Mouse (Mus musculus) ES-E14 (cell line): ENCODE data around the gene Kcnk2. TPM values are rescaled to one million over a fixed set of nuclear protein-coding genes. Genes with fewer than 3 reads are reported as not detected.

ENCODE experiments used
- DNase-seq: peaks from one replicate; pipeline ENCODE4 v3.0.0-alpha.2; 2013; ENCODE audit warnings: low read depth, low spot score
- H3K27ac ChIP-seq: 2 replicates; pipeline ENCODE4 v1.5.1; 2012; ENCODE audit warnings: low read depth, mild to moderate bottlenecking, low read length, moderate library complexity, mixed read lengths; ENCODE audit not compliant: poor library complexity, insufficient read depth, severe bottlenecking
- H3K36me3 ChIP-seq: 2 replicates; pipeline ENCODE4 v1.6.1; 2012; ENCODE audit warnings: mild to moderate bottlenecking, low read length, moderate library complexity, mixed read lengths; ENCODE audit not compliant: control insufficient read depth, poor library complexity, insufficient read depth, severe bottlenecking
- H3K4me1 ChIP-seq, 2 experiments: fragments of 150-350 bp in 1 of 2; sonication (generic) in 1 of 2; 2 replicates each; pipeline ENCODE4 v1.6.1; 2012; ENCODE audit warnings: low read length in 2 of 2, mild to moderate bottlenecking in 1 of 2, mixed read lengths in 1 of 2; ENCODE audit not compliant: control insufficient read depth in 2 of 2, insufficient read depth in 2 of 2, poor library complexity in 1 of 2
- H3K4me3 ChIP-seq, 2 experiments: fragments of 150-350 bp in 1 of 2; sonication (generic) in 1 of 2; 2 replicates each; pipeline ENCODE4 v1.5.1; 2012; ENCODE audit warnings: low read length in 2 of 2, low read depth in 1 of 2, mild to moderate bottlenecking in 1 of 2, mixed read lengths in 1 of 2; ENCODE audit not compliant: insufficient read depth in 1 of 2, poor library complexity in 1 of 2, severe bottlenecking in 1 of 2
- H3K9ac ChIP-seq: 2 replicates; pipeline ENCODE4 v1.6.1; 2012; ENCODE audit warnings: low read depth, mild to moderate bottlenecking, low read length, mixed read lengths; ENCODE audit not compliant: poor library complexity, insufficient read depth, severe bottlenecking
- H3K9me3 ChIP-seq: fragments of 150-350 bp; sonication (generic); 2 replicates; pipeline ENCODE4 v1.6.1; 2012; ENCODE audit warnings: low read depth, mild to moderate bottlenecking, low read length; ENCODE audit not compliant: control insufficient read depth, insufficient read depth
- CHD2 ChIP-seq: IDR thresholded peaks from 2 replicates; pipeline ENCODE4 v1.6.1; 2014; ENCODE audit warnings: mild to moderate bottlenecking, low read depth, low read length, inconsistent platforms
- HCFC1 ChIP-seq: IDR thresholded peaks from 2 replicates; pipeline ENCODE4 v1.6.1; 2012; ENCODE audit warnings: low read length, inconsistent platforms, borderline replicate concordance; ENCODE audit not compliant: insufficient read depth
- MAFK ChIP-seq: IDR thresholded peaks from 2 replicates; pipeline ENCODE4 v1.6.1; 2014; ENCODE audit warnings: mild to moderate bottlenecking, low read depth, low read length, inconsistent platforms; ENCODE audit not compliant: insufficient read depth
- ZC3H11A ChIP-seq: IDR thresholded peaks from 2 replicates; pipeline ENCODE4 v1.6.1; 2012; ENCODE audit warnings: low read depth, mild to moderate bottlenecking, inconsistent platforms, low read length, borderline replicate concordance
- ZNF384 ChIP-seq: IDR thresholded peaks from 2 replicates; pipeline ENCODE4 v1.6.1; 2012; ENCODE audit warnings: low read depth, low read length, inconsistent platforms
- in situ Hi-C, 2 experiments: fragments of 600-800 bp; cut with MboI; formaldehyde crosslinking; loops; one replicate each; pipeline ENCODE4 v1.15.1; 2025; ENCODE audit warnings: low sequenced_read_pairs in 2 of 2, inconsistent platforms in 1 of 2; ENCODE audit not compliant: unreplicated experiment in 2 of 2
- total RNA-seq: library from RNA; depleted of rRNA; stranded (reverse); fragments of 300-350 nt; gene quantifications from 2 replicates; pipeline ENCODE4 v1.2.3, GENCODE M21; 2012

Gene Kcnk2
- total RNA-seq, 1 experiment: 0.94 TPM

DNA sequence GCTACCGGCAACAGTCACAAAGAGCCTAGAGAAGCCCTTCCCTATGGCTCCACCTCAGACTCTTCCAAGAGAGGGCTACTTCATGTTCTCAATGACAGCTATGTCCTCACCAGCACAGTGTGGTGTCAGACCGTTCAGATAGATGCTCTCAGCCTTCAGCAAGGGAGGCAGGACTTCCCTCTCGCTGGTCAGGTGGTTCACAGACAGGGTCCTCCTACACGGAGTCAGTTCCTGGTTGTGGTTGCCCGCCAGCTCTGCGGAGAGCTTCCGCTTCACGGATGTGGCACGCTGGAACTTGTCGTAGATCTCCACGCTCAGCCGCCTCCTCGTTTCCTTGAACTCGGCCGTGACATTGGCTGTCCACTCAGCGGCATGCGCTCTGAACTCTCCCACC, 192.4 kb downstream of the Kcnk2 start:
- Histone ChIP-seq H3K9ac (no peak overlapping the region), H3K9me3 (no peaks in the 10 kb centered on the region), H3K36me3 (no peaks in the 10 kb centered on the region), H3K4me3 (no peak overlapping the region), H3K27ac (no peak overlapping the region), H3K4me1 (no peaks in the 10 kb centered on the region)
- in situ Hi-C loops: no loop called here
- no peak for DNase-seq
- TF ChIP-seq CHD2 (no peak), ZNF384 (no peak), ZC3H11A (no peak), HCFC1 (no peak), MAFK (no peak)

DNA sequence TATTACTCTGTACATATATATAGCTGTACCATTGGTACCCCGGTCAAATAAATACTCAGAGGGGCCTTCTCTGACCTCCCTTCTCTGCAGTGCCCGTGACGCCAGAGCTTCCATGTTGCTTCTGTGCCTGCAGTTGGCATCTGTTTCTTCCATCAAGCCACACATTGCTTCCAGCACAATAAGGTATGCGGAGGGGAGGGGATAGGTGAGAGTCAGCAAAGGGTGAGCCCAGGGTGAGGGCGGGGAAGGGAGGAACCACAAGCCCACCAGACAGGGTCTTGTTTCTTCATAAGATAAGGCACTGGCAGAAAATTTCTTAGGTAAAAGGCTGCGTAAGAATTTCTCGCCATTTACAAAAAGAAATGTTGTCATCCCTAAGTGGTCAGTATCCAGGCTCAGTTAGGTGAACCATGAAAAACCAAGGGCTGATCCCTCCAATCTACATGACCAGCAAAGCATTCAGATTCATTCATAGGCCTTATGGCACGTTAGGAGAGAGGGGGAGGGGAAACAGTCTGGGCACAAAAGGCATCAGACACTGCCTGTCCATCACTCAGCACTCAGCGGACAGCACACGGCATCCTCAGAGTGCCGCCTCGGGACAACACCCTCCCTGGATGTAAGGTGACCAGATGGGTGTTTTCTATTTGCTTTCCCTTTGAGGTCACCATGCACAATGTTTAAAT, 192.9 kb downstream of the Kcnk2 start:
- in situ Hi-C loops: no loop called here
- H3K27ac ChIP-seq: no peak overlapping the region

DNA sequence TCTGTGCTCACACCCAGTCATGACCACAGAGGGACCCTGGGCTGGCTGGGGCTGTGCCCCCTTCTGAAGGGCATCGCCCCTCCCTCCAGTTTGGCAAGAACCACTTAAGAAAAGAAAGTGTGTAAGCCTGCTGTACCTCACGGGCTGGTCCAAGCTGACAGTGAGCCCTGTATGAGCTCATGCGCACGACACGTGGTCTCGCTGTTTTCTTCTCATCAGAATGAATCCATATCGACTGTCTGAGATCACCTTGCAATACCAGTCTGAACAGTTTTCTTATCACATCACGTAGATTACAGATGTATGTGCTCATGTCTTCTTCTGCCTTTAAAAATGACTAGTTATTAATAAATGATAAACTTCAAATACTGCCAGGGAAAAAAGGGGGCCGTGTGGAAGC, 193.5 kb downstream of the Kcnk2 start:
- no peak overlapping the region for H3K9ac ChIP-seq
- in situ Hi-C loops: no loop called here
- no peaks in the 10 kb centered on the region for H3K9me3 ChIP-seq
- no peak overlapping the region for H3K4me3 ChIP-seq
- TF ChIP-seq ZC3H11A (no peak), MAFK (no peak), CHD2 (no peak), ZNF384 (no peak), HCFC1 (no peak)
- DNase-seq: no peak
- no peaks in the 10 kb centered on the region for H3K36me3 ChIP-seq
- no peaks in the 10 kb centered on the region for H3K4me1 ChIP-seq
- H3K27ac ChIP-seq: no peak overlapping the region

More for the DNA sequence above, 192.9 kb downstream of the Kcnk2 start:
- H3K4me3 ChIP-seq: no peak overlapping the region
- DNase-seq: no peak
- H3K9ac ChIP-seq: no peak overlapping the region
- no peaks in the 10 kb centered on the region for H3K4me1 ChIP-seq
- no peaks in the 10 kb centered on the region for H3K9me3 ChIP-seq
- TF ChIP-seq ZNF384 (no peak), HCFC1 (no peak), CHD2 (no peak)
- H3K36me3 ChIP-seq: no peaks in the 10 kb centered on the region

DNA sequence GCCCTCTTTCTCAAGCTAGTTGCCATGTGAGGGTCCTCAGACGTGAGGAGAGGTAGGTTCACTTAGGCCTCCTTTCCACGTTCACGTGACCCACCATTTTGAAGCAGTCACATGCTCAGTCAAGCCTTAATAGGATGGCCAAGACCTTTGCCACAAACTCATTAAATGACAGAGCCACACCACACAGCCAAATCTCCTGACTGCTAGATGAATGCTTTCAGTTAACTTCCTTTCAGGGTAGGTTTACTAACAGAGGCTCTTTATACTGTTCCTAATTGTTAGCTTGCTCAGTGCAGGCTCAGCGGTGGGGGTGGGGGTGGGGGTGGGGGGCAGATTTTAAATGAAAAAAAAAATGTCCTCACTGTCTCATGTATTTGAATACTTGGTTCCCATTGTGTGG, 206.3 kb downstream of the Kcnk2 start:
- Histone ChIP-seq H3K27ac (no peak overlapping the region), H3K9me3 (no peaks in the 10 kb centered on the region), H3K9ac (no peak overlapping the region), H3K4me3 (no peak overlapping the region), H3K4me1 (no peaks in the 10 kb centered on the region), H3K36me3 (no peaks in the 10 kb centered on the region)
- in situ Hi-C loops: no loop called here
- no peak for DNase-seq
- TF ChIP-seq MAFK (no peak), ZNF384 (no peak), HCFC1 (no peak), CHD2 (no peak), ZC3H11A (no peak)
